Mouse (Mus musculus) olfactory bulb, adult 2 months (tissue): ENCODE measurements around the gene Smoc2.

Source experiments
- CTCF ChIP-seq: fragments of 200-500 bp; IDR thresholded peaks from 2 replicates; pipeline ENCODE4 v1.5.1; 2012; ENCODE audit warnings: low read depth, mild to moderate bottlenecking, low read length, moderate library complexity; ENCODE audit not compliant: insufficient read depth
- POLR2A ChIP-seq: fragments of 200-500 bp; IDR thresholded peaks from 2 replicates; pipeline ENCODE4 v1.6.1; 2012; ENCODE audit warnings: mild to moderate bottlenecking, low read depth, low read length, moderate library complexity; ENCODE audit not compliant: insufficient read depth

DNA sequence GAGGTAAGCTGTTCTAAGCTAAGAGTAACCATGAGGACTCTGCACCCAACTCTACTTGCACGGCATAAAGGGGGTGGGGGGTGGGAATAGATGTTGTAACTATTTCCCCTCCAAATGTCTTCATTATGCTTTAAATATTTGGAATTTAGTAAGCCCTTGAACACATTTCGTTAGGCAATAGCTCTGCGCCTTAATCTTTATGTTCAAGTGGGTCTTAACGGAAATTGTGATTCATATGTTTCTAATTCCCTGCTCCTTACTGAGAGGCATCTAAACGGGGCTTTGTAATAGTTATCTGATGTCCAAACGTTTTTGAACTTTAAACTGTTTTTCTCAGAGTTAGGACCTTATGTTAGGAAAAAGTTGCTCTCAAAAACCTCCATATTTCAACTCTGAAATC lies 147.2 kb downstream of the Smoc2 start:
- TF ChIP-seq POLR2A (no peak), CTCF (no peak)
